Mouse (Mus musculus) bone marrow macrophage, adult 2 months (primary cell): Measurements from ENCODE around the gene 1700029F12Rik.

Experiments used
- CTCF ChIP-seq: IDR thresholded peaks from 2 replicates; pipeline ENCODE4 v1.5.1; 2012; ENCODE audit warnings: low read depth, mild to moderate bottlenecking, low read length, moderate library complexity
- POLR2A ChIP-seq: IDR thresholded peaks from 2 replicates; pipeline ENCODE4 v1.6.1; 2012; ENCODE audit warnings: mild to moderate bottlenecking, low read depth, low read length, borderline replicate concordance

DNA sequence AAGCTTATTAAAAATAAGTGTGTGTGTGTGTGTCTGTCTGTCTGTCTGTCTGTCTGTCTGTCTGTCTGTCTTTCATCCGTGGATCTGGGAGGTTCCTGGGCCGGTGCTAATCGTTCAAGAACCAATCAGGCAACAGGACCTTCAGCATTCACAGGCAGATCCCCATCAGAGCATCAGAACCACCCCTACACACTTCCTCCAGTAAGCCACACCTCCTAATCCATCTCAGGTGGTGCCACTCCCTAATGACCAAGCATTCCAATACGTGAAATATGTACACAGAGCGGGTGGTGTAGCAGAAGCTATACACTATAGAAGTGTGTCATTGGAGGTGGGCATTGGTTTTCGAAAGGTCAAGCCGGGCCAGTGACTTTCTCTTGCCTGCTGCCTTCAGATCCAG is 48.3 kb upstream of the 1700029F12Rik start:
- TF ChIP-seq POLR2A (no peak), CTCF (no peak)
